Mouse (Mus musculus): ENCODE measurements around the gene Abcc6. TPM values are rescaled to one million over a fixed set of nuclear protein-coding genes. Genes with fewer than 3 reads are reported as not detected.
"Not testable (repeated sequence)": the region's sequence is repeated elsewhere in the genome, so short reads cannot be mapped to it uniquely, and the experiment has no call there.

Abcc6 gene
- polyA plus RNA-seq, 1 experiment from 2014 or later: 0.59 TPM

GRCm38 (mm10) chr7:45973271-45973687 is 56.8 kb downstream of the Abcc6 start:
- Histone ChIP-seq H3K9me3 (no peaks in the 10 kb centered on the region), H3K4me1 (no peaks in the 10 kb centered on the region), H3K4me2 (replicated peaks) (no peak overlapping the region), H3K9ac (replicated peaks) (no peak overlapping the region), H3K36me3 (no peaks in the 10 kb centered on the region), H3K4me3 (no peak overlapping the region), H3K27me3 (no peaks in the 10 kb centered on the region), H3K27ac (replicated peaks) (no peak overlapping the region)
- WGBS: 81% methylated on average over 6 of the region's 6 CpGs
- peak; percentile 47; the same call in 1 of the 2 replicates for ATAC-seq (ENCODE audit: low FRiP score, low read depth)

GRCm38 (mm10) chr7:45971831-45972723 is 58.0 kb downstream of the Abcc6 start:
- no peak for ATAC-seq (ENCODE audit: low FRiP score, low read depth)
- H3K36me3 ChIP-seq: no peaks in the 10 kb centered on the region
- no peaks in the 10 kb centered on the region for H3K4me1 ChIP-seq
- H3K4me3 ChIP-seq: no peak overlapping the region
- H3K9me3 ChIP-seq: no peaks in the 10 kb centered on the region
- H3K4me2 ChIP-seq (replicated peaks): no peak overlapping the region
- no peaks in the 10 kb centered on the region for H3K27me3 ChIP-seq
- H3K27ac ChIP-seq (replicated peaks): no peak overlapping the region
- WGBS: 78% methylated on average over 11 of the region's 11 CpGs
- H3K9ac ChIP-seq (replicated peaks): no peak overlapping the region

DNA sequence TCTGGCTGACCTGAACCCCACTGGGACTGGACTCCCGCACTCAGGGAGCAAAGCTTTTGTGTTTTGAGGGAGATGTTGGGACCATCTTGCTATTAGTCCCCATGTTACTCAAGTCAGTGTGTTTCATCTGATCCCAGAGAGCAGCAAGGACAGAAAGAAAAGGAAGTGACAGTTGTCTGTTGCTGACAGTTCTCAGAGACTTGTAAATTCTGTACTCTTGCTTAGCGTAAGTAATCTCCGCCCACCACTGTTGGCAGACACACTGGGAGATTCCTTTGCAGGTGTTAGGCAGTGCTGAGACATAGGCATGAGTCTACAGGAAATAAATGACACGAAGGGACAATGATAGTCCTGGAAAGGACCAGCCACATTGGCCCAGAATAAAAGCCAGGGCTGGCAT is 73.5 kb downstream of the Abcc6 start:
- Histone ChIP-seq H3K4me3 (no peak overlapping the region), H3K36me3 (no peaks in the 10 kb centered on the region), H3K4me1 (no peaks in the 10 kb centered on the region), H3K27ac (replicated peaks) (no peak overlapping the region), H3K9ac (replicated peaks) (no peak overlapping the region), H3K27me3 (no peaks in the 10 kb centered on the region), H3K4me2 (replicated peaks) (no peak overlapping the region), H3K9me3 (no peaks in the 10 kb centered on the region)
- WGBS: 77% methylated on average over 4 of the region's 4 CpGs
- no peak for ATAC-seq (ENCODE audit: low FRiP score, low read depth)

- Histone ChIP-seq H3K4me1 (no peaks in the 10 kb centered on the region), H3K4me3 (no peak overlapping the region), H3K27ac (replicated peaks) (no peak overlapping the region), H3K9me3 (no peaks in the 10 kb centered on the region), H3K4me2 (replicated peaks) (no peak overlapping the region), H3K9ac (replicated peaks) (no peak overlapping the region), H3K36me3 (no peaks in the 10 kb centered on the region), H3K27me3 (no peaks in the 10 kb centered on the region)
- 79% methylated on average over 4 of the region's 4 CpGs for WGBS
- no peak for ATAC-seq (ENCODE audit: low FRiP score, low read depth)
Observed at GRCm38 (mm10) chr7:45949061-45949460, 81.0 kb downstream of the Abcc6 start.

- H3K9ac ChIP-seq (replicated peaks); H3K27me3 ChIP-seq; H3K9me3 ChIP-seq; H3K36me3 ChIP-seq; H3K4me2 ChIP-seq (replicated peaks); H3K4me1 ChIP-seq; H3K4me3 ChIP-seq; H3K27ac ChIP-seq (replicated peaks); ATAC-seq (ENCODE audit: low FRiP score, low read depth): not testable (repeated sequence)
- WGBS: 69% methylated on average over 1 of the region's 1 CpGs
Observed at GRCm38 (mm10) chr7:45943280-45943679, 86.8 kb downstream of the Abcc6 start.

GRCm38 (mm10) chr7:45941986-45942385 is 88.1 kb downstream of the Abcc6 start:
- Histone ChIP-seq H3K4me3 (no peak overlapping the region), H3K36me3 (no peaks in the 10 kb centered on the region), H3K27ac (replicated peaks) (no peak overlapping the region), H3K9me3 (no peaks in the 10 kb centered on the region), H3K27me3 (no peaks in the 10 kb centered on the region), H3K4me2 (replicated peaks) (no peak overlapping the region), H3K4me1 (no peaks in the 10 kb centered on the region), H3K9ac (replicated peaks) (no peak overlapping the region)
- no peak for ATAC-seq (ENCODE audit: low FRiP score, low read depth)
- 83% methylated on average over 9 of the region's 9 CpGs for WGBS

GRCm38 (mm10) chr7:45939836-45940235 is 90.3 kb downstream of the Abcc6 start:
- H3K4me2 ChIP-seq (replicated peaks): no peak overlapping the region
- no peak overlapping the region for H3K27ac ChIP-seq (replicated peaks)
- WGBS: 52% methylated on average over 2 of the region's 2 CpGs
- no peak overlapping the region for H3K4me3 ChIP-seq
- no peaks in the 10 kb centered on the region for H3K9me3 ChIP-seq
- H3K36me3 ChIP-seq: no peaks in the 10 kb centered on the region
- ATAC-seq (ENCODE audit: low FRiP score, low read depth): no peak
- H3K9ac ChIP-seq (replicated peaks): no peak overlapping the region
- no peaks in the 10 kb centered on the region for H3K4me1 ChIP-seq
- H3K27me3 ChIP-seq: no peaks in the 10 kb centered on the region

DNA sequence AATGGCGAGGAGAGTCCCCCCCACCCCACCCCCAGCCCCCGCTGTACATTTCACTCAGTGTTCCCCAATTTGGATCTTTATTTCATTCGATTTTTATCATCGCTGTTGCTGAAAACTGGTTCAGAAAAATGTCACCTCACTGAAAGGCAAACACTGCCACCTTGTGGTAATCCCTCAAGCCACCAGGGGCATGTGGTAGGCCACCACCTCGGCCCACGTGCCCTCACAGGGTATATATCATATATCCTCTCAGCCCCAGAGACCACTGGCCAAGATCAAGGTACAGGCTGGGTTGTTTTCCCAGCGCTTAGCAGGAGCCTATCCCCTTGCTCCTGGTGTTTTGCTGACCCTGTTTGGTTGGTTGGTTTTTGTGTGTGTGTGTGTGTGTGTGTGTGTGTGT is 95.0 kb downstream of the Abcc6 start:
- no peaks in the 10 kb centered on the region for H3K4me1 ChIP-seq
- 36% methylated on average over 7 of the region's 7 CpGs for WGBS
- peaks cover 5% of the 10 kb centered on the region; the same call in 1 of the 2 replicates for H3K9me3 ChIP-seq
- H3K9ac ChIP-seq (replicated peaks): no peak overlapping the region
- H3K27me3 ChIP-seq: no peaks in the 10 kb centered on the region
- no peak overlapping the region for H3K27ac ChIP-seq (replicated peaks)
- H3K4me3 ChIP-seq: no peak overlapping the region
- ATAC-seq (ENCODE audit: low FRiP score, low read depth): no peak
- H3K4me2 ChIP-seq (replicated peaks): no peak overlapping the region
- H3K36me3 ChIP-seq: no peaks in the 10 kb centered on the region

DNA sequence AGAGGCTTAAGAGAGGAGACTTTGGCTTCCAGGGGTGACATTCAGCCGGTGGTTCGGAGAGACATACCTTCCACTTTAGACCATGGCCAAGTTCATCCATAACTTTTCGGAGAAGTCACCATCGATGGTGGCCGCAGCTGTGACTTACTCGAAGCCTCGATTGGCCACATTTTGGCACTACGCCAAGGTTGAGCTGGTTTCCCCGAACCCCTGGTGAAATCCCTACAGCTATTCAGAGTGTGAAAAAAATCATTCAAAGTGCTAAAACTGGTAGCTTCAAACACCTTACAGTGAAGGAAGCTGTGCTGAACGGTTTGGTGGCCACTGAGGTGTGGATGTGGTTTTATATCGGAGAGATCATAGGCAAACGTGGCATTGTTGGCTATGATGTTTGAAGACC is 96.3 kb downstream of the Abcc6 start:
- not testable (repeated sequence) for H3K4me1 ChIP-seq; H3K27ac ChIP-seq (replicated peaks); ATAC-seq (ENCODE audit: low FRiP score, low read depth); H3K36me3 ChIP-seq; H3K9me3 ChIP-seq; H3K27me3 ChIP-seq; H3K4me2 ChIP-seq (replicated peaks); H3K4me3 ChIP-seq; H3K9ac ChIP-seq (replicated peaks)
- WGBS: 92% methylated on average over 12 of the region's 12 CpGs

GRCm38 (mm10) chr7:45929688-45930087 is 100.4 kb downstream of the Abcc6 start:
- 81% methylated on average over 1 of the region's 1 CpGs for WGBS
- Histone ChIP-seq H3K4me3 (no peak overlapping the region), H3K9me3 (peaks cover 5% of the 10 kb centered on the region; the same call in 1 of the 2 replicates), H3K27me3 (peaks cover 14% of the 10 kb centered on the region), H3K36me3 (no peaks in the 10 kb centered on the region), H3K4me1 (no peaks in the 10 kb centered on the region), H3K9ac (replicated peaks) (no peak overlapping the region), H3K27ac (replicated peaks) (no peak overlapping the region), H3K4me2 (replicated peaks) (no peak overlapping the region)
- ATAC-seq (ENCODE audit: low FRiP score, low read depth): no peak

- Histone ChIP-seq H3K4me1 (no peaks in the 10 kb centered on the region), H3K27me3 (peaks cover 14% of the 10 kb centered on the region), H3K9ac (replicated peaks) (no peak overlapping the region), H3K27ac (replicated peaks) (no peak overlapping the region), H3K9me3 (peaks cover 5% of the 10 kb centered on the region; the same call in 1 of the 2 replicates), H3K4me2 (replicated peaks) (peak overlapping the region; percentile 22), H3K4me3 (no peak overlapping the region), H3K36me3 (no peaks in the 10 kb centered on the region)
- WGBS: 10% methylated on average over 17 of the region's 23 CpGs
- ATAC-seq (ENCODE audit: low FRiP score, low read depth): no peak
Observed at GRCm38 (mm10) chr7:45928626-45929295, 101.3 kb downstream of the Abcc6 start.

GRCm38 (mm10) chr7:45924429-45924816 is 105.7 kb downstream of the Abcc6 start:
- Histone ChIP-seq H3K4me1 (peaks cover 6% of the 10 kb centered on the region), H3K4me3 (peak overlapping the region; percentile 48; the same call in 1 of the 2 replicates), H3K27me3 (peaks cover 27% of the 10 kb centered on the region)

More at GRCm38 (mm10) chr7:45924429-45924816, 105.7 kb downstream of the Abcc6 start:
- Histone ChIP-seq H3K4me2 (replicated peaks) (peak overlapping the region; percentile 63), H3K9me3 (no peaks in the 10 kb centered on the region), H3K9ac (replicated peaks) (no peak overlapping the region), H3K27ac (replicated peaks) (no peak overlapping the region), H3K36me3 (no peaks in the 10 kb centered on the region)
- no peak for ATAC-seq (ENCODE audit: low FRiP score, low read depth)
- WGBS: 12% methylated on average over 14 of the region's 14 CpGs

All from midbrain, embryonic 12.5 days (tissue).